Mouse (Mus musculus): Measurements from ENCODE around the gene Gpr4. TPM values are rescaled to one million over a fixed set of nuclear protein-coding genes. Genes with fewer than 3 reads are reported as not detected.

Gene Gpr4
- polyA plus RNA-seq (2014; fragmentation: Nextera tagmentation; extraction: Ambion mirVana): 2.9 and 3.4 TPM in 2 replicates

DNA sequence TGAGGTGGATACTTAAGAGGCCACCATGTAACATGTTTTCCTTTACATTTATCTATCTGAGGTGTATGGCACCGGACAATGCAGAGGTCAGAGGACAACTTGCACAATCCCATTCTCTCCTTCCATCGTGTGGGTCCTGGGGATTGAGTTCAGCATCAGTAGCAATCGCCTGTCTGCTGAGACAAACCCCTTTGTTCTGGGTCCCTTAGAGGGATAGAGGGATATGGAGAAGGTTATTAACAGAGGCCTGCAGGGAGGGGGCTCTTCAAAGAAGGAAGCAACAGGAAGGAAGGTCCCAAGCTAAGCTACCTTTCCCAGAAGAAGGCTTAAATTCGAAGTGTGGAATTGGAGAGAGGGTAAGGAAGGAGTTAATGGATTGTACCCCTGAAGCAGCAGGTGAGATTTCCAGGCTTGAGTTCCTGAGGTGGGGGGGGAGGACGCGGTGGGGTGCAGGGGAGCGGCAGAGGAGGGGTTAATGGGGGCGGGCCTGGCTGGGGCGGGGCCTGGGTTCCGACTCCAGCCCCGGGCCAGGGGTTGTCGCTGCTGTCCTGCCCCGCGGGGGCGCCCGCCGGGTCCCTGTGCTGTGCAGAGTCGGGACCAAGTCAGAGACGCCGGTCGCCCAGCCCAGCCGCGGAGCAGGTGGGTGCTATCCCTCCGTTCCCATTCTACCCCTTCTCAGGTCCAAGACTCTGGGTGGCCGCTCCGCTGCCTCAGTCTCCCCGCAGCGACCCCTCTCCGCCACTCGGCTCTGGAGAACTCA is at the start of gene Gpr4:
TSS of gene Gpr4 (plus strand) at position 543 of the 760 bp plus-strand sequence.
- Histone ChIP-seq H3K36me3 (ENCODE audit: control insufficient read depth, insufficient read depth, low read length) (no peaks in the 10 kb centered on the region), H3K9me3 (ENCODE audit: control insufficient read depth, low read length) (no peaks in the 10 kb centered on the region), H3K4me3 (ENCODE audit: low read depth, low read length) (peak within 1 kb of the TSS; percentile 36), H3K27me3 (ENCODE audit: control insufficient read depth, insufficient read depth, low read length) (no peaks in the 10 kb centered on the region), H3K4me2 (ENCODE audit: low read depth, low read length) (peak within 1 kb of the TSS; percentile 57), H3K9ac (replicated peaks; ENCODE audit: low read depth, low read length) (peak within 1 kb of the TSS; percentile 37), H3K4me1 (ENCODE audit: control insufficient read depth, insufficient read depth, low read length) (no peaks in the 10 kb centered on the region), H3K27ac (ENCODE audit: low read depth, low read length) (no peak within 1 kb of the TSS)
- 2% methylated on average over 30 of the region's 30 CpGs for whole genome bisulfite sequencing
- ATAC-seq (ENCODE audit: low read depth): peak; percentile 71

DNA sequence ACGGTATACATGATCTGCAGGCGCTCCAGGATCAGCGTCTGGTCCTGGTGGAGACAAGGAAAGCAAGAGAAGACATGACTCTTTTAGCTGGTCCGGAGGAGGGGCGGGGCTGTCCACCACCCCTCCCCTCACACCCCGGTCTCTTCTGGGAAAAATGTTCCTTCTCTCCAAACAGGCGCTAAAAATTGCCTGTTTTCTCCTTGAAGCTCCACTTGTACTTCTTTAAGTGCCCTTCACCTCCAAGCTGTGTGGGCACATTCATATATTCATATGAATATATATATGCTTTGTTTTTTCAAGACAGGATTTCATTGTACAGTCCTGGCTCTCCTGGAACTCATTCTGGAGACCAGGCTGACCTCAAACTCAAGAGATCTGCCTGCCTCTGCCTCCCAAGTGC is 49.4 kb upstream of the Gpr4 start:
- no peaks in the 10 kb centered on the region for H3K36me3 ChIP-seq (ENCODE audit: control insufficient read depth, insufficient read depth, low read length)
- no peak for ATAC-seq (ENCODE audit: low read depth)
- no peak overlapping the region for H3K9ac ChIP-seq (replicated peaks; ENCODE audit: low read depth, low read length)
- no peaks in the 10 kb centered on the region for H3K9me3 ChIP-seq (ENCODE audit: control insufficient read depth, low read length)
- H3K4me3 ChIP-seq (ENCODE audit: low read depth, low read length): no peak overlapping the region
- 83% methylated on average over 7 of the region's 7 CpGs for WGBS
- H3K27ac ChIP-seq (ENCODE audit: low read depth, low read length): no peak overlapping the region
- peaks cover 7% of the 10 kb centered on the region for H3K4me1 ChIP-seq (ENCODE audit: control insufficient read depth, insufficient read depth, low read length)
- no peak overlapping the region for H3K4me2 ChIP-seq (ENCODE audit: low read depth, low read length)
- peaks cover 13% of the 10 kb centered on the region for H3K27me3 ChIP-seq (ENCODE audit: control insufficient read depth, insufficient read depth, low read length)

DNA sequence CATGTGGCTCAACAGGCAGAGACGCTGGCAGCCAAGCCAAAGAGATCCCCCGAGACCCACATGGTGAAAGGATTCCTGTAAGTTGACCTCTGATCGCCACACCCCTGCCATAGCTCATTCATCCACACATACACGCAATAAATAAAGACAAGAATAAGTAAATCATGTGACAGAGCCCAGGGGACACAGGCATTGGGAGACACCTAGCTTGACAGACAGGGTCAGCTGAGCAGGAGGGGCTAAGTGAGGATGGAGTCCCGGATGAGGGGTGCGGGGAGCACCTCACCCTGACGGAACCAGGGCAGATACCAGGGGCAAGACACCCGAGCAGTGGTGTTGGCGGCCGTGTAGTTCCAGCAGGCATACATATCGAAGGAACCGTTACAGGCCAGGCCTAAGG is 48.6 kb upstream of the Gpr4 start:
- Histone ChIP-seq H3K27me3 (ENCODE audit: control insufficient read depth, insufficient read depth, low read length) (peaks cover 13% of the 10 kb centered on the region), H3K27ac (ENCODE audit: low read depth, low read length) (no peak overlapping the region), H3K9me3 (ENCODE audit: control insufficient read depth, low read length) (no peaks in the 10 kb centered on the region), H3K36me3 (ENCODE audit: control insufficient read depth, insufficient read depth, low read length) (no peaks in the 10 kb centered on the region), H3K9ac (replicated peaks; ENCODE audit: low read depth, low read length) (no peak overlapping the region), H3K4me1 (ENCODE audit: control insufficient read depth, insufficient read depth, low read length) (peaks cover 7% of the 10 kb centered on the region), H3K4me3 (ENCODE audit: low read depth, low read length) (no peak overlapping the region), H3K4me2 (ENCODE audit: low read depth, low read length) (no peak overlapping the region)
- WGBS: 26% methylated on average over 12 of the region's 12 CpGs
- ATAC-seq (ENCODE audit: low read depth): no peak

DNA sequence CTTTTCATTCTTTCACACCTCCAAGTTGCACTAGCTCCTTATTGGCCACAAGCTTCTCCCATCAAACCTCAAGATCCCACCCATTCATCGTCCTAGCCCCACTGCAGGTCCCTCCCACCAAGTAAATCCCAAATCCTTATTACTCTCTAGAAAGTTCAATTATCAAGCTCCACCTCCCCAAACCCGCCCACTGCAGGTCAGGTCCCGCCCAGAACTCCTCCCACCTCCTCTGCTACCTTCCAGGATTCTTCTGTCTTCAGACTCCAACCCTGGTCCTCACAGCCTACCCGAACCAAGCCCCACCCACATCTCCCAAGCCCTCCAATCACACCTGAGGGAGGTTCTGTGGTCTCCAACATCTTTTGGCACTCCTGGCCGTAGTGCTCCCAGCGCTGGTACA is 48.1 kb upstream of the Gpr4 start:
- WGBS: 4% methylated on average over 6 of the region's 6 CpGs
- ATAC-seq (ENCODE audit: low read depth): no peak
- Histone ChIP-seq H3K27ac (ENCODE audit: low read depth, low read length) (no peak overlapping the region), H3K9ac (replicated peaks; ENCODE audit: low read depth, low read length) (no peak overlapping the region), H3K36me3 (ENCODE audit: control insufficient read depth, insufficient read depth, low read length) (no peaks in the 10 kb centered on the region), H3K4me2 (ENCODE audit: low read depth, low read length) (no peak overlapping the region), H3K4me1 (ENCODE audit: control insufficient read depth, insufficient read depth, low read length) (peaks cover 7% of the 10 kb centered on the region), H3K9me3 (ENCODE audit: control insufficient read depth, low read length) (no peaks in the 10 kb centered on the region), H3K27me3 (ENCODE audit: control insufficient read depth, insufficient read depth, low read length) (peaks cover 12% of the 10 kb centered on the region), H3K4me3 (ENCODE audit: low read depth, low read length) (no peak overlapping the region)

DNA sequence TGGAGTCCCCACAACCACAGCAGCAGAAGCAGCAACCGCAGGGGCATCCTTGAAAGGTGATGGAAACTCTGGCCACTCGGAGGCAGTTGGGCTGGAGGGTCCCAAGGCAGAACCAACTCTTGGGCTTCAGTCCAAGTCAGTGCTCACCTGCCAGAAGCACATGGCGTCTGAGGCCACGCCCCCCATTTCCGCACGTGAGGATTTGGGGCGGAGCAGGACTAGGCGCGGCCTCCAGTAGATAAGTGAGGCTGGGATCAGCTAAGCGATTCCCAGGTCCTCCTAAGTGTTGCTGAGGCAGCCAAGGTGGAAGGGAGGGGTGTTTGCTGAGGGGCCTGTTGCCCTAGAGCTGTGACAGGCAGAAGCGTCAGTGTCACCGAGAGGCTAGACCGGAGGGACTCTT is 47.4 kb upstream of the Gpr4 start:
- no peak for ATAC-seq (ENCODE audit: low read depth)
- Histone ChIP-seq H3K9me3 (ENCODE audit: control insufficient read depth, low read length) (no peaks in the 10 kb centered on the region), H3K4me1 (ENCODE audit: control insufficient read depth, insufficient read depth, low read length) (peaks cover 3% of the 10 kb centered on the region), H3K36me3 (ENCODE audit: control insufficient read depth, insufficient read depth, low read length) (no peaks in the 10 kb centered on the region), H3K27ac (ENCODE audit: low read depth, low read length) (no peak overlapping the region), H3K4me2 (ENCODE audit: low read depth, low read length) (peak overlapping the region; percentile 3; the same call in 1 of the 2 replicates), H3K27me3 (ENCODE audit: control insufficient read depth, insufficient read depth, low read length) (peaks cover 9% of the 10 kb centered on the region; the same call in 1 of the 2 replicates), H3K4me3 (ENCODE audit: low read depth, low read length) (no peak overlapping the region), H3K9ac (replicated peaks; ENCODE audit: low read depth, low read length) (no peak overlapping the region)
- WGBS: 3% methylated on average over 13 of the region's 13 CpGs

DNA sequence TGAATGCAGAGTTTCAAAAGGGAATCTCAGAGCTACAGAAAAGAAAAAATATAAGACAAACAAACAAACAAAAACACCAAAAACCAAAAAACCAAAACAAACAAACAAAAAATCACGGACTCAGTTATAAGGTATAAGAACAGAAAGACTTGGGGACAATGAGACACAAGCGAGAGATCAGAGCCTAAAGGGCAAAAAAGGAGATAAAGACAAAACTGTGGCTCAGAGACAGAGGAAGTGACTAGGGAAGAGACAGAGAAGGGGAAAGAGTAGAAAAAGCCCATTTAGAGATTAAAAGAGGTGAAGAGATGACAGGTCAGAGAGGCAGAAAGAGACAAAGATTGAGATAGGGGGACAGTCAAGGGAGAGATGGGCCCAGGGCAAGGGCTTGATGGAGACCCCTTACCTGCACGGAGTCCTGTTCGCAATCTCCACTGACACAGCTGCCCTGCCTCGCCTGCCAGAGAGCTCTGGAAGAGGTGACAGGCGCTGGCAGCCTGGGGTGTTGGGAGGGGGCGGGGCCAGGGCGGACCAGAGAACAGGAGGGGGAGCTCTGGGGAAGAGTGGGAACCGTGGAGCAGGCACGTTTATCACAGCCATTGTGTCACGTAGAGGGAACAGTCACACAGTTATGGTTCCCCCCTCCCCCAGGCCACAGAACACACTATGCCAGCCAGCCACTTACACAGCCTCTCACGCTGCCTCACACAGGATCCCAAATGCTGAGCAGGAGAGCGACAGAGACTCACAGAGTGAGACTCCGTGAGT is 46.5 kb upstream of the Gpr4 start, which contains the start of gene Gipr:
TSS of gene Gipr (minus strand) at position 472 of the 768 bp plus-strand sequence.
- no peak within 1 kb of the TSS for H3K27ac ChIP-seq (ENCODE audit: low read depth, low read length)
- H3K9ac ChIP-seq (replicated peaks; ENCODE audit: low read depth, low read length): 0 out of 2 replicates have a peak within 1 kb of the TSS, but pooled peaks have one; percentile 7
- peak; percentile 39 for ATAC-seq (ENCODE audit: low read depth)
- WGBS: 12% methylated on average over 14 of the region's 14 CpGs
- peaks cover 5% of the 10 kb centered on the region; the same call in 1 of the 2 replicates for H3K27me3 ChIP-seq (ENCODE audit: control insufficient read depth, insufficient read depth, low read length)
- no peak within 1 kb of the TSS for H3K4me3 ChIP-seq (ENCODE audit: low read depth, low read length)
- H3K36me3 ChIP-seq (ENCODE audit: control insufficient read depth, insufficient read depth, low read length): no peaks in the 10 kb centered on the region
- peaks cover 2% of the 10 kb centered on the region; the same call in 1 of the 2 replicates for H3K4me1 ChIP-seq (ENCODE audit: control insufficient read depth, insufficient read depth, low read length)
- no peaks in the 10 kb centered on the region for H3K9me3 ChIP-seq (ENCODE audit: control insufficient read depth, low read length)
- peak within 1 kb of the TSS; percentile 5; the same call in 1 of the 2 replicates for H3K4me2 ChIP-seq (ENCODE audit: low read depth, low read length)

DNA sequence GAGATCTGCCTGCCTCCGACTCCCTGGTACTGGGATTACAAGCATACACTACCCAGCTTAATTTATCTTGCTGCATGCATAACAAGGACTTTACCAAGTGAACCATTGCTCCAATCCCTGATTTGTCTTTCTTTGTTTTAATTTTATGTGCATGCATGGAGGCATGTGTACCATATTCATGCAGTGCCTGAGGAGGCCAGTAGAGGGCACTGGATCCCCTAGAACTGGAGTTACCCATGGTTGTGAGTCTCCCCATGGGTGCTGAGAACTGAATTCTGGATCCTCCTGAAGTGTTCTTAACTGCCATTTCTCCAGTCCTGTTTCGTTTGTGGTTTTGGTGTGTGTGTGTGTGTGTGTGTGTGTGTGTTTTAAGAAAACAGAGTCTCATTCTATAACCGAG is 45.3 kb upstream of the Gpr4 start:
- Histone ChIP-seq H3K36me3 (ENCODE audit: control insufficient read depth, insufficient read depth, low read length) (no peaks in the 10 kb centered on the region), H3K27me3 (ENCODE audit: control insufficient read depth, insufficient read depth, low read length) (peaks cover 3% of the 10 kb centered on the region; the same call in 1 of the 2 replicates), H3K4me2 (ENCODE audit: low read depth, low read length) (no peak overlapping the region), H3K4me3 (ENCODE audit: low read depth, low read length) (no peak overlapping the region), H3K9ac (replicated peaks; ENCODE audit: low read depth, low read length) (no peak overlapping the region), H3K9me3 (ENCODE audit: control insufficient read depth, low read length) (no peaks in the 10 kb centered on the region), H3K27ac (ENCODE audit: low read depth, low read length) (no peak overlapping the region), H3K4me1 (ENCODE audit: control insufficient read depth, insufficient read depth, low read length) (peaks cover 2% of the 10 kb centered on the region; the same call in 1 of the 2 replicates)
- ATAC-seq (ENCODE audit: low read depth): no peak
- 85% methylated on average over 3 of the region's 3 CpGs for WGBS

DNA sequence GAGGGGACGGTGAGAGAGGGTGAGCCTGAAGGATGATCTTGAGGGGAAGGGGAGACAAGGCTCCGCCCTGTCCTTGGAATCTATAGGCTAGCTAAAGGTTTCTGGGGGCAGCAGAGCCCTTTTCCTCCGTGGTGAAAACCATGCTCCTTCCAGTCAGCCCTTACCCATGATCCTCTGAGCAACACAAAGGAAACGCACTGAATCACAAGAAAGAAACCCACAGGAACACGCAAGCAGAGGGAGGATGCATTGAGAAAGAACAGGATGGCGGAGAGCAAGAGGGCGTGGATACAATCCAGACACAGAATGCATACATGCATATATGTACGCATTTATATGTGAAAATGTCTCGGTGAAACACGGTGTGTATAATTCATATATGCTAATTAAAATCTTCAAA is 42.8 kb upstream of the Gpr4 start:
- Histone ChIP-seq H3K4me1 (ENCODE audit: control insufficient read depth, insufficient read depth, low read length) (peaks cover 2% of the 10 kb centered on the region; the same call in 1 of the 2 replicates), H3K27me3 (ENCODE audit: control insufficient read depth, insufficient read depth, low read length) (peaks cover under 1% of the 10 kb centered on the region; the same call in 1 of the 2 replicates), H3K9me3 (ENCODE audit: control insufficient read depth, low read length) (no peaks in the 10 kb centered on the region), H3K27ac (ENCODE audit: low read depth, low read length) (no peak overlapping the region), H3K9ac (replicated peaks; ENCODE audit: low read depth, low read length) (no peak overlapping the region), H3K36me3 (ENCODE audit: control insufficient read depth, insufficient read depth, low read length) (no peaks in the 10 kb centered on the region), H3K4me2 (ENCODE audit: low read depth, low read length) (no peak overlapping the region), H3K4me3 (ENCODE audit: low read depth, low read length) (no peak overlapping the region)
- no peak for ATAC-seq (ENCODE audit: low read depth)
- WGBS: 61% methylated on average over 10 of the region's 10 CpGs

DNA sequence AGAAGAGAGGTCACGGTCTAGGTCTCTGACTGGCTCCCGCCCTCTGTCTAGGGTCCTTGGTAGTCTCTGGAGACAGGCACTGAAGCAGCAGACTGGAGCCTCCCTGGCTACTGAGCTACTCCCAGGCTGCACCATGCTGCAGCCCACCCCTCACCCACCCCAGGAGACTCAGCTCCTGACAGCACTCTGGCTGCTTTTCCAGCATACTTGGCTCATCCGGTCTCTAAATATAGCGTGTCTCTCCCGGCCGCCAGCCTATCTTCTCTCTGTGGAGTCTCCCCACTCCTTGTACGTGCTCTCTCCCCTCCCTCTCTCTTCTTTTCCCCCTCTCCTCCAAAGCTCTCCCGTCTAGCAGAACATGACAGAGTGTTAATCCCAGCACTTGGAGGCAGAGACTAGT is 42.2 kb upstream of the Gpr4 start:
- H3K9ac ChIP-seq (replicated peaks; ENCODE audit: low read depth, low read length): no peak overlapping the region
- ATAC-seq (ENCODE audit: low read depth): no peak
- WGBS: 59% methylated on average over 8 of the region's 8 CpGs
- no peak overlapping the region for H3K4me3 ChIP-seq (ENCODE audit: low read depth, low read length)
- no peaks in the 10 kb centered on the region for H3K9me3 ChIP-seq (ENCODE audit: control insufficient read depth, low read length)
- H3K27me3 ChIP-seq (ENCODE audit: control insufficient read depth, insufficient read depth, low read length): no peaks in the 10 kb centered on the region
- H3K4me2 ChIP-seq (ENCODE audit: low read depth, low read length): no peak overlapping the region
- no peak overlapping the region for H3K27ac ChIP-seq (ENCODE audit: low read depth, low read length)
- peaks cover 2% of the 10 kb centered on the region; the same call in 1 of the 2 replicates for H3K4me1 ChIP-seq (ENCODE audit: control insufficient read depth, insufficient read depth, low read length)
- no peaks in the 10 kb centered on the region for H3K36me3 ChIP-seq (ENCODE audit: control insufficient read depth, insufficient read depth, low read length)
